Comparison of ENCODE assay signal across 23 mouse cellular contexts in genomic region chr8:47528094-47528493, GRCm38 (mm10). TPM values are rescaled to one million over a fixed set of nuclear protein-coding genes. Genes with fewer than 3 reads are reported as not detected.
DNase-seq lines count a peak whose midpoint lies in the region; ATAC-seq lines count a peak whose summit lies in the region.
"Had no signal": no experiment of that assay in that cellular context is flagged by ENCODE, and none has a peak within 500 bp of the region (broad histone marks: within the 10 kb centered on the region; RNA-seq: fewer than 3 reads in every experiment).

No protein-coding gene starts in this region.

- H3K4me3 ChIP-seq in liver, embryonic 13.5 days (replicated peaks): no peak overlapping the region
- no peak overlapping the region for H3K4me3 ChIP-seq in liver, embryonic 11.5 days (ENCODE audit: low read depth, low read length)
- no peak overlapping the region for H3K4me3 ChIP-seq in intestine, embryonic 15.5 days (replicated peaks)
- H3K4me3 ChIP-seq: embryonic facial prominence, embryonic 13.5 days; embryonic facial prominence, embryonic 15.5 days; erythroblast, embryonic 14.5 days; forebrain, embryonic 10.5 days; forebrain, embryonic 12.5 days had no signal

- H3K36me3 ChIP-seq in liver, embryonic 13.5 days: peaks cover 52% of the 10 kb centered on the region
- H3K36me3 ChIP-seq in liver, embryonic 11.5 days (ENCODE audit: control insufficient read depth, insufficient read depth, low read length): peaks cover 16% of the 10 kb centered on the region
- H3K36me3 ChIP-seq in intestine, embryonic 15.5 days: peaks cover 12% of the 10 kb centered on the region; the same call in 1 of the 2 replicates

- ATAC-seq in liver, embryonic 13.5 days (ENCODE audit: low read depth): peak; percentile 57; the same call in 1 of the 2 replicates
- no peak for ATAC-seq in liver, embryonic 11.5 days (replicated peaks; ENCODE audit: low FRiP score)
- ATAC-seq in megakaryocyte progenitor cell, adult 5-6 weeks (replicated peaks; ENCODE audit: poor library complexity): 0 out of 2 replicates have a peak, but pooled peaks have one; percentile 36
- ATAC-seq in intestine, embryonic 15.5 days: no peak
- ATAC-seq: forebrain, embryonic 14.5 days; forebrain, embryonic 16.5 days; Patski had no signal

- WGBS in liver, embryonic 13.5 days (ENCODE audit: insufficient replicate concordance): 76% methylated on average over 1 of the region's 1 CpGs
- 87% methylated on average over 1 of the region's 1 CpGs for WGBS in liver, embryonic 11.5 days
- 100% methylated on average over 1 of the region's 1 CpGs for WGBS in intestine, embryonic 15.5 days

- no peaks in the 10 kb centered on the region for H3K9me3 ChIP-seq in liver, embryonic 13.5 days (replicated peaks)
- H3K9me3 ChIP-seq in liver, embryonic 11.5 days (ENCODE audit: control insufficient read depth, low read length): no peaks in the 10 kb centered on the region
- H3K9me3 ChIP-seq in intestine, embryonic 15.5 days: no peaks in the 10 kb centered on the region
- H3K9me3 ChIP-seq: embryonic facial prominence, embryonic 13.5 days; embryonic facial prominence, embryonic 15.5 days; forebrain, embryonic 10.5 days; forebrain, embryonic 12.5 days had no signal

- peaks cover 24% of the 10 kb centered on the region for H3K4me1 ChIP-seq in liver, embryonic 13.5 days (replicated peaks)
- peaks cover 8% of the 10 kb centered on the region; the same call in 1 of the 2 replicates for H3K4me1 ChIP-seq in liver, embryonic 11.5 days (replicated peaks; ENCODE audit: control insufficient read depth, insufficient read depth, low read length)
- 0 out of 2 replicates have a peak, but pooled peaks cover 6% of the 10 kb centered on the region for H3K4me1 ChIP-seq in intestine, embryonic 15.5 days (replicated peaks)

- H3K9ac ChIP-seq in liver, embryonic 13.5 days: no peak overlapping the region
- H3K9ac ChIP-seq in liver, embryonic 11.5 days (ENCODE audit: low read depth, low read length): no peak overlapping the region
- no peak overlapping the region for H3K9ac ChIP-seq in intestine, embryonic 15.5 days
- H3K9ac ChIP-seq: embryonic facial prominence, embryonic 13.5 days; embryonic facial prominence, embryonic 15.5 days; forebrain, embryonic 12.5 days had no signal

- no peak for DNase-seq in liver, embryonic 13.5 days
- DNase-seq in liver, embryonic 11.5 days (ENCODE audit: low spot score): no peak
- DNase-seq in T-cell, adult 2 months (ENCODE audit: low spot score): no peak
- DNase-seq: adrenal gland, adult 2 months; adrenal gland, postnatal 10 days; adrenal gland, postnatal 25 days; cerebellum, adult 11 months; cerebellum, adult 18-20 months; cerebellum, adult 8-10 months; cerebellum, adult 9-11 months; cerebellum, postnatal 14 days; cerebellum, postnatal 36 days; embryo, embryonic 11 days had no signal

- H3K27ac ChIP-seq in liver, embryonic 13.5 days: no peak overlapping the region
- no peak overlapping the region for H3K27ac ChIP-seq in liver, embryonic 11.5 days (ENCODE audit: low read depth, low read length)
- no peak overlapping the region for H3K27ac ChIP-seq in intestine, embryonic 15.5 days
- H3K27ac ChIP-seq: embryonic facial prominence, embryonic 13.5 days; embryonic facial prominence, embryonic 15.5 days; forebrain, embryonic 10.5 days; forebrain, embryonic 12.5 days had no signal

- no peak overlapping the region for H3K4me2 ChIP-seq in liver, embryonic 13.5 days
- H3K4me2 ChIP-seq in liver, embryonic 11.5 days: no peak overlapping the region
- no peak overlapping the region for H3K4me2 ChIP-seq in intestine, embryonic 15.5 days (replicated peaks)
- H3K4me2 ChIP-seq: embryonic facial prominence, embryonic 13.5 days; embryonic facial prominence, embryonic 15.5 days; forebrain, embryonic 12.5 days had no signal

- H3K27me3 ChIP-seq in liver, embryonic 13.5 days: no peaks in the 10 kb centered on the region
- no peaks in the 10 kb centered on the region for H3K27me3 ChIP-seq in liver, embryonic 11.5 days (replicated peaks; ENCODE audit: control insufficient read depth, insufficient read depth, low read length)
- no peaks in the 10 kb centered on the region for H3K27me3 ChIP-seq in intestine, embryonic 15.5 days (replicated peaks)
- H3K27me3 ChIP-seq: embryonic facial prominence, embryonic 13.5 days; embryonic facial prominence, embryonic 15.5 days; forebrain, embryonic 12.5 days; Patski had no signal

RNA-seq across cellular contexts. Expression of gene Trappc11, which starts 5.2 kb away (rescaled TPM):
- polyA plus RNA-seq in liver, embryonic 13.5 days (2015; fragmentation: Nextera tagmentation; extraction: Ambion mirVana): 14.3 and 17.6 TPM in 2 replicates
- 27.8 and 35.0 TPM in 2 replicates for polyA plus RNA-seq in liver, embryonic 11.5 days (2014; fragmentation: Nextera tagmentation; extraction: Ambion mirVana)
- 26.0 TPM in 2 replicates for total RNA-seq in megakaryocyte progenitor cell, adult 5-6 weeks (2015)
- total RNA-seq in megakaryocyte progenitor cell, adult 5-6 weeks (2017): 34.6 and 36.9 TPM in 2 replicates
- 26.6 and 28.3 TPM in 2 replicates for polyA plus RNA-seq in intestine, embryonic 15.5 days (2015; fragmentation: Nextera tagmentation; extraction: Ambion mirVana)

RNA-seq across cellular contexts. Expression of gene Rwdd4a, which starts 5.4 kb away (rescaled TPM):
- 30.5 and 31.8 TPM in 2 replicates for polyA plus RNA-seq in liver, embryonic 13.5 days (2015; fragmentation: Nextera tagmentation; extraction: Ambion mirVana)
- polyA plus RNA-seq in liver, embryonic 11.5 days (2014; fragmentation: Nextera tagmentation; extraction: Ambion mirVana): 47.7 and 52.6 TPM in 2 replicates
- 25.6 and 46.6 TPM in 2 replicates for total RNA-seq in megakaryocyte progenitor cell, adult 5-6 weeks (2015)
- 28.4 and 33.8 TPM in 2 replicates for total RNA-seq in megakaryocyte progenitor cell, adult 5-6 weeks (2017)
- polyA plus RNA-seq in intestine, embryonic 15.5 days (2015; fragmentation: Nextera tagmentation; extraction: Ambion mirVana): 40.4 and 44.5 TPM in 2 replicates

Comparison
In these comparisons a context has a peak if more than half of its experiments do, and no peak if none do; other contexts are left out.
1. ATAC-seq: peak in liver, embryonic 13.5 days (single experiment) and megakaryocyte progenitor cell, adult 5-6 weeks (single experiment); none in liver, embryonic 11.5 days (single experiment) and intestine, embryonic 15.5 days (single experiment).